Comparison of ENCODE assay signal across 35 mouse cellular contexts in genomic region chr7:76466427-76466826, GRCm38 (mm10).
"Had no signal": no experiment of that assay in that cellular context is flagged by ENCODE, and none has a peak within 500 bp of the region (broad histone marks: within the 10 kb centered on the region; RNA-seq: fewer than 3 reads in every experiment).

No protein-coding gene starts in this region.

- H3K4me2 ChIP-seq: heart, embryonic 11.5 days; heart, embryonic 12.5 days; heart, embryonic 13.5 days; heart, embryonic 15.5 days; hindbrain, embryonic 12.5 days; hindbrain, embryonic 13.5 days; hindbrain, embryonic 14.5 days; hindbrain, embryonic 15.5 days; intestine, embryonic 15.5 days; kidney, embryonic 15.5 days had no signal

- DNase-seq: heart, postnatal 10 days; heart, postnatal 14 days; heart, postnatal 36 days; kidney, adult 11 months; kidney, adult 18-20 months; kidney, adult 2 months; kidney, adult 8-10 months; kidney, adult 9 months; kidney, postnatal 10 days; kidney, postnatal 14 days; kidney, postnatal 25 days; kidney, postnatal 36 days; kidney, postnatal 4 days; layer of hippocampus, adult 9-11 months; layer of hippocampus, postnatal 36 days had no signal

- H3K9ac ChIP-seq: heart, embryonic 12.5 days; heart, embryonic 13.5 days; heart, embryonic 15.5 days; hindbrain, embryonic 12.5 days; hindbrain, embryonic 13.5 days; hindbrain, embryonic 14.5 days; hindbrain, embryonic 15.5 days; intestine, embryonic 15.5 days; kidney, embryonic 15.5 days had no signal

- H3K4me1 ChIP-seq: heart, embryonic 10.5 days; heart, embryonic 12.5 days; heart, embryonic 13.5 days; heart, embryonic 15.5 days; hindbrain, embryonic 15.5 days; intestine, embryonic 15.5 days; kidney, embryonic 15.5 days had no signal

- H3K27ac ChIP-seq: heart, embryonic 10.5 days; heart, embryonic 13.5 days; heart, embryonic 15.5 days; hindbrain, embryonic 10.5 days; hindbrain, embryonic 12.5 days; hindbrain, embryonic 13.5 days; hindbrain, embryonic 14.5 days; hindbrain, embryonic 15.5 days; hindbrain, postnatal 0 days; intestine, embryonic 15.5 days; kidney, embryonic 15.5 days; kidney, postnatal 0 days; layer of hippocampus, adult 2 months; left cerebral cortex, adult 2 months had no signal

- H3K36me3 ChIP-seq: heart, embryonic 10.5 days; heart, embryonic 12.5 days; heart, embryonic 13.5 days; heart, embryonic 15.5 days; hindbrain, embryonic 10.5 days; hindbrain, embryonic 12.5 days; hindbrain, embryonic 13.5 days; hindbrain, embryonic 15.5 days; intestine, embryonic 15.5 days; kidney, embryonic 15.5 days had no signal

- H3K27me3 ChIP-seq: heart, embryonic 12.5 days; heart, embryonic 13.5 days; heart, embryonic 15.5 days; hindbrain, embryonic 12.5 days; hindbrain, embryonic 13.5 days; hindbrain, embryonic 15.5 days; intestine, embryonic 15.5 days; kidney, embryonic 15.5 days had no signal

- ATAC-seq: hindbrain, embryonic 16.5 days; hindbrain, postnatal 0 days; inflammation-experienced regulatory T-cells, adult 6 months; intestine, embryonic 15.5 days; intestine, embryonic 16.5 days; intestine, postnatal 0 days had no signal

- H3K4me3 ChIP-seq: heart, embryonic 10.5 days; heart, embryonic 12.5 days; heart, embryonic 13.5 days; heart, embryonic 15.5 days; hindbrain, embryonic 10.5 days; hindbrain, embryonic 12.5 days; hindbrain, embryonic 13.5 days; hindbrain, embryonic 15.5 days; intestine, embryonic 15.5 days; kidney, embryonic 15.5 days; layer of hippocampus, adult 2 months; left cerebral cortex, adult 2 months had no signal

- H3K9me3 ChIP-seq: heart, embryonic 10.5 days; heart, embryonic 12.5 days; heart, embryonic 13.5 days; heart, embryonic 15.5 days; hindbrain, embryonic 10.5 days; hindbrain, embryonic 12.5 days; hindbrain, embryonic 13.5 days; hindbrain, embryonic 15.5 days; intestine, embryonic 15.5 days; kidney, embryonic 15.5 days had no signal
